Mouse (Mus musculus) retina, postnatal 7 days (tissue): ENCODE measurements around the gene Hmbs.
"Not testable (repeated sequence)": the region's sequence is repeated elsewhere in the genome, so short reads cannot be mapped to it uniquely, and the experiment has no call there.

Experiments used
- DNase-seq: peaks from one replicate; pipeline ENCODE4 v3.0.0-alpha.2; 2012; ENCODE audit warnings: low read depth, low spot score

Gene Hmbs

DNA sequence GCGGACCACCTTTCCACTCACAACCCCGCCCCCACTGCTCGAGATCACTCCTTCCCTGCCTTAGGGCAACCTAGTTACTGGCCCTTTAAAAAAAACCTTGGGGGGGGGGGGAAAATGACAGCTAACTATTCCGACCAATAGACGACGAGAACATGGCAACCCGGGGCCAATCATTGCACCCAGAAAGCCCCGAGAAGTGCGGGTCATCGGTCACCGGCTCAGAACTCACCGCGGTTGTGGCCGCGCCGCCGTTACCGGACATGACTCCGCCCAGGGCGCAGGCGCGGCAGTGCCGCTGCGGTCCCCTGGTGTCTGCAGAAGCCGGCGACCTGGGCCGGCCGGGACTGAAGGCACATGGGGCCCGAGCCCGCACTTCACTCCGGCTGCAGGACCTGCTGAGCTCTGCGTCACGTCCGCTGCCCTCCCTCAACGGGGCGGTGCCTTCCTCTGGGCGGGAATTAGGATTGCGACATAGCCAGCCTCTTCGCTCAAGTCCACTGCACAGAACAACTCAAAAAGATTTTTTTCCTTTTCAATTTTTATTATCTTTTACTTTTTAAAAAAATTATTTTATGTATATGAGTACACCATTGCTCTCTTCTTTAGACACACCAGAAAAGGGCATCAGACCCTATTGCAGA is at the start of gene Hmbs:
Gene Hmbs, minus strand, starts transcription at position 448 of the 641 bp plus-strand sequence.
- DNase-seq, result peak; percentile 80

DNA sequence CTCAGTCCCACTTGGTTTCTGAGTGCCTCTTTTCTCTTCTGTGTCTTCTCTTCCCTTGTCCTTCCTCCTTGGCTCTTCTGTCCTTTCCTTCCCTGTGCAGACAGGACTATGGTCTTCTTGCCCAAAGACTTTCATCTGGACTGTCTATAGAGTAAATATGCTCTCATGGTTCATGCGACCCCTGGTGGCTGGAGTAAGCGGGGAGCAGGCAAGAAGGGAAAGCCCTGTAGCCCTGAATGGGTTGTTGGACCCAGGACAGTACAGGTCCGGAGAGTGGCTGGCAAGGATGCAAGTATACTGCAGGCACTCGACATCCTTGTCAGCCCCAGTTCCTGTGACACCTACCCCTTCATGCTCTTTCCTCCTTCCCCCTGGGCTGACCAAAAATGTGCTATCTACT is 47.4 kb upstream of the Hmbs start:
- DNase-seq, result peak; percentile 68

DNA sequence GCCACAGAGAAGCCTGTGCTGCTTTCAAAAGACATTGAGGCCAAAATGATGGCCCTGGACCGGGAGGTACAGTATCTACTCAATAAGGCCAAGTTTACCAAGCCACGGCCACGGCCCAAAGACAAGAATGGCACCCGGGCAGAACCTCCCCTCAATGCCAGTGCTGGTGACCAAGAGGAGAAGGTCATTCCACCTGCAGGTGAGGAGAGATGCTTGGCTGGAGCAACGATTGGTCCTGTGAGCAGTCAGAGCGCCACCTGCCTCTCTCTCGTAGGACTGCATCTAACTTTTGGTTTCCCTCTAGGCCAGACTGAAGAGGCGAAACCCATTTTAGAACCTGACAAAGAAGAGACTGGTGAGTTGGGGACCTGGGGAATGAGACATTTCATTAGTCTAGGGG is 45.2 kb upstream of the Hmbs start:
- DNase-seq, result no peak

DNA sequence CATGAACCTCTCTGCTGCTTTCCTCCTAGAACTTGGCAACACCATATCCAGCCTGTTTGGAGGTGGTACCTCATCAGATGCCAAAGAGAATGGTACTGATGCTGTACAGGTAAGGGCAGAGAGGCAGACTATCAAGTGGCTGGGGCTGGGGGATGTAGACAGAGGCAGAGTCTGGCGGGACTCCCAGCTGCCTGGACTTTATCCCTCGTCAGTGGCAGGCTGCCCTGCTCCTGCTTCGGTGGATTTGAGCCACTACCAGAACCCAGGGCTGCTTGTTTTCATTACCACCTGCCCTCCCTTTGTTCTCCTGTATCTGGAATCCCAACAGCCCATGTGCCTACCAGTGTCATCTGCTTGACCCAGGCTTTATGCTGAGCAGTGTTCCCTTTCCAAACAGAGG is 43.2 kb upstream of the Hmbs start:
- no peak for DNase-seq

DNA sequence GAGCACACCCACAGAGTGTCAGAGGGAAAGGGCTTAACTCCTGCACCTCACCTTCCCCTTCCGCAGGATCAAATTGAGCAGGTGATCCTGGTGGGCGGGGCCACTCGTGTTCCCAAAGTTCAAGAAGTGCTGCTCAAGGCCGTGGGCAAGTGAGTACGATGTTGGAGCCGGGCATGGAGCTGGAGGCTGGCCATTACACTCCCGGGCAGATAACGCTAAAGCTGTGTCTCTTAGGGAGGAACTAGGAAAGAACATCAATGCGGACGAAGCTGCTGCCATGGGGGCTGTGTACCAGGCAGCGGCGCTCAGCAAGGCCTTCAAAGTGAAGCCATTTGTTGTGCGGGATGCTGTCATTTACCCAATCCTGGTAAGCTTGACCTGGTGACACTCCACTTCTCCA is 40.6 kb upstream of the Hmbs start:
- no peak for DNase-seq

DNA sequence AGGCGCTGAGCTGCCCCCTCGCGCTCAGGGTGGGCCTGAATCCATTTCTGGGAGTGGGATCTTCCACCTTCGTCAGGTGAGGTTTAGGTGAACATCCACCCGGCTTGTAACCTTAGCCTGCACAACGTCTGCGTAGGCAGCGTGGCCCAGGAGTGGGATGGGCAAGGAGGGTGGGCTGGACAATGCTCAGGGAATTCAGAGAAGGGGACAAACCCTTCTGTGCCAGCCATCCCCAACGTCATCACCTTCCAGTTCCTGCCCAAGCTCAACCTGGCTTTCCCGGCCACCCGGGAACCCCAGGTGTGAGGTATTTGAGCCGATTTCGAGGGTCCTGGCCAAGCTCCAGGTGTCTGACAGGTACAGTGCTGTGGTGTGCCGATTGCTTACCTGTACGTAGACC is 35.8 kb upstream of the Hmbs start:
- no peak for DNase-seq

DNA sequence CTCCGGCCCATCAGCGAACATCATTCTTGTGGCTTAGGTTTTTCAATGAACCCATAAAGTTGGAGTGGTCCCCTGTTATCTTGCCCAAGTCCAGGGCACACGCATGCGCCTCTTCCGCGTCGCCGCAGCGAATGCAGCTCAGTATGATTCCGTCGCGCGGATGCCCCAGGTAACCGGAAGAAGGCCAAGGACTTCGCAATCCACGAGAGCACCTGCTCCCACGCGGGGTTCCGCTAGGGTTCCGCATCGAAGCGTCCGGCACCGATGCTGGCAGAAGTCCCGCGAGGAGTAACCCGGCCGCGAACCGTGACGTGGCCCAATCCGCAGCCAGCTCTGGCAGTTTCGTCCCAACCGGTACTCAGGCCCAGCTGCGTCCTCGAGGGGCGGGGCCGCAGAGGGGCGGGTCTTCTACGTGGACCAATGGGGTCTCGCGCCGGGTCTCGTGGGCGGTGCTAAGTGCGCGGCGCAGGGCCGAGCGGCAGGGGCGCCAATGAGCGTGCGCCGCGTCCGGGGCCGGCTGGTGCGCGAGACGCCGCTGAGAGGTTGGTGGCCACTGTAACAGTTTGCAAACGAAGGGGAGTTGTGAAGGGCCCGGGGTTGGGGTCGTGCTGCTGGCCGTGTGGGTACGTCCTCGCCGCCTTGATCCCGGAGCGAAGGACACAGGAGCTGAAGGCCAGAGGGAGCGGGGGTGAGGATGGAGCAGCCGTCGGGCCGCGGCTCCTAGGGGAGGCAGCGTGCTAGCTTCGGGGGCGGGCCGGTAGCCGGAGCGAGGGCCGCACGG is 35.2 kb upstream of the Hmbs start, which contains the start of gene Hyou1:
Gene Hyou1, plus strand, starts transcription at position 437 of the 781 bp plus-strand sequence.
- peak; percentile 96 for DNase-seq

DNA sequence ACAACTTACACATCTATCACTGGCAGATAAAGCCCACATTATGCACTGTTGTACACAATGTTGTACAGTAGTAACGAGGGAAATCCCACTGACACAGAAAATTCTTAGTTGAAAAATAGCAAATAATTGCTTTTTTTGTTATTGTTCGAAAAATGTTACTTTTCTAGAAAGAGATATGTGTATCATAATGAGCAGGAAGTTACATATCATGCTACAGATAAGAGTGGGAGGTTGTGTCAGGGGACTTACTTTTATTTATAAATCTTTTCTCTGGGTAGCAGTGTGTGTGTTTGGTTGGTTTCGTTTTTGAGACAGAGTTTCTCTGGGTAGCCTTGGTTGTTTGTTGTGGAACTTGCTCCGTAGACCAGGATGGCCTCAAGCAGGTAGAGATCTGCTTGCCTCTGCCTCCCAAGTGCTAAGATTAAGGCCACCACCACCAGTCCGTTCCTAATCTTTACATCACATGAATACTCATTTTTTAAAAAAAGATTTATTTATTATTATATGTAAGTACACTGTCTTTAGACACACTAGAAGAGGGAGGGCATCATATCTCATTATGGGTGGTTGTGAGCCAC is 34.2 kb upstream of the Hmbs start:
- DNase-seq, result no peak

DNA sequence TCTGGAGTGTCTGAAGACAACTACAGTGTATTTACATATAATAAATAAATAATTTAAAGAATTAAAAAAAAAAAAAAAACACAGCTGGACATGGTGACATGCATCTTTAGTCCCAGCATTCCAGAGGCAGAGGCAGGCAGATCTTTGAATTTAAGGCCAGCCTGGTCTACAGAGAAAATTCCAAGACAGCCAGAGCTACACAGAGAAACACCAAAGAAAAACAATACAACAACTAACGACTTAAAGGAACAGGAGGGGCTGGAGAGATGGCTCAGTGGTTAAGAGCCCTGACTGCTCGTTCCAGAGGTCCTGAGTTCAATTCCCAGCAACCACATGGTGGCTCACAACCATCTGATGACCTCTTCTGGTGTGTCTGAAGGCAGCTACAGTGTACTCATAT is 33.3 kb upstream of the Hmbs start:
- DNase-seq, result not testable (repeated sequence)

DNA sequence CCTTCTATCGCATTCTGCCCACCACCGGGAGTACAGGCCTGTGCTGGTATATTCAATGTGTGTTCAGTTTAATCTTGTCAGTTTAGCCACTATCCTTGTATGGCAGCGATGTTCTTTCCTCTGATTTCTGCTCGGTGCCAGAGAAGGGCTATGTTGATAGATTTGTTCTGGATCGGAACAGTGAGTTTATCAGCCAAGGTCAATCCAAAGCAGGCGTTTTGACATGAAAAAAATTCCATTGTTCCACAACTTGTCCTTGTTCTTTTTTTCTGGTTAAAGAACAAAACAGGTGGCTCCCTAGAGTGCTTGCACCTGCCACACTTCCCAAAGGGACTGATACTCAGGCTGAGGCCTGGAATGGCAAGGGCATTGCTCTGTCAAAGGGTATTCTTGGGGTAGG is 32.1 kb upstream of the Hmbs start:
- DNase-seq, result no peak

DNA sequence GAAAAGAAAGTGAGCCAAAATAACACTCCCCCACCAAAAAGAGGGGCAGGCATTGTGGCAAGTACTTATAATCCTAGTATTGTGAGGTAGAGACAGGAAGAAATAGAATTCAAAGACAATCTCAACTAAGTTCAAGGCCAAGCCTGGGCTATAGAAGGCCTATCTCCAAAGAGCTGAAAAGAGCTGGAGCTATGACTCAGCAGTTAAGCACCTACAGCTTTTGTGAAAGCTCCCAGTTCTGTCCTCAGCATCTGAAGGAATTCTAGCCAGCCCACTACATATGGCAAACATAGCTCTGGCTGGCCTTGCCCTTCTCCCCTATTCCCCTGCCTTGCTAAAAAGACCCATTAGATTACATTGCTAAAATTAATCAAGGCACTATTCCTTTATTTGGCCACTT is 29.4 kb upstream of the Hmbs start:
- no peak for DNase-seq

DNA sequence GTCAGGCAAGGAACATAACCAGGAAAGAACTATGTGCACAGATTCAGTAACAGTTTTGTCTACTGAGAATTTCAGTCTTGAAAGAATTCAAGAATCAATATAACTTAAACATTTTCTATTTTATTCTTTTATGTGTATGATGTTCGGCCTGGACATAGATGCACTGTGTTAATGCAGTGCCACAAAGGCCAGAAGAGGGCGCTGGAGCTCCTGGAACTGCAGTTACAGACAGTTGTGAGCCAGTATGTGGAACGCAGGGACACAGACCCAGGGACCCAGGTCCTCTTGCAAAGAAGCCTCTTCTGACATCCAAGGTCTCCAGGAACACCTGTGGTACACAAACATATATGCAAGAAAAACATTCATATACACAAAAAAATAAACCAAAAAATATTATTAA is 20.5 kb upstream of the Hmbs start:
- DNase-seq, result no peak

DNA sequence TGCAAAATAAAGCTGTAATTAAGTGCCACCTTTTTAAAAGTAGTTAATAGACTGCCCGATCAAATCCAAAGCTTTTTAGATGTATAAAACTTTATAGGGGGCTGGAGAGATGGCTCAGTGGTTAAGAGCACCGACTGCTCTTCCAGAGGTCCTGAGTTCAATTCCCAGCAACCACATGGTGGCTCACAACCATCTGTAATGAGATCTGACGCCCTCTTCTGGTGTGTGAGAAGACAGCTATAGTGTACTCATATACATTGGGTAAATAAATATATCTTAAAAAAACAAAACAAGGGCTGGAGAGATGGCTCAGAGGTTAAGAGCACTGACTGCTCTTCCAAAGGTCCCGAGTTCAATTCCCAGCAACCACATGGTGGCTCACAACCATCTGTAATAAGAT is 17.9 kb upstream of the Hmbs start:
- DNase-seq, result not testable (repeated sequence)

DNA sequence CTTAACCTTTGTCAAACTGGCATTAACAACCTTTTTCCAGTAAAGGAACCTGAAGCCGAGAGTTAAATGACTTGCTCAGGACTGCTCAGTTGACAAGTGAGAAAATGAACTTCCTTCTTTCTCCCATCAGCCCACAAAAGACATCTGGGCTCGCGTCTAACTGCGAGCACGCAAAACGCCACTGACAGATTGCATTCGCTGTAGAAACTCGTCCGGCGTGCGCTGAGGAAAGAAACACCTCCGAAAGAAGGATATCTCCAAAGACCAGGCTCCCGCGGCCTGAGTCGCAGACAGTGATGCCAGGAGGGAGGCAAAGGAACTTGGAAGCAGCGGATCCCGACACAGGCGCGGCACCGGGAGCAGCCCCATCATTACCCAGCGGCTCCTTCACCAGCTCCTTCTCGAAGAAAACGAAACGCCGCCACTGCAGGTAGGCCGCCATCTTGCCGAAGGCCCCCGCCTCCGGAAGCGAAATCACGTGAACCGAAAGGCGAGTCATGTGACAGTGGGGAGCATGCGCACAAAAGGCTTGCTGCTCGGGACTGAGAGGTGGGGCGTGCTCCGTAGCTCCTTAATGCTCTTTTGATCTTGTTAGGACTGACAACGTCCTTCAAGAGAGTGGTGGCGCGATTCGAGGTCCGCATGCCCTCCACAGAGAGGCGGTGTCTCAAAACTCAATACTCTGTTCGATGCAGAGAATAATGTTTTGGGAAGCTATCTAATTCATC is 17.3 kb upstream of the Hmbs start, which contains the start of gene Vps11:
Gene Vps11, minus strand, starts transcription at position 481 of the 728 bp plus-strand sequence.
- DNase-seq, result peak; percentile 94

DNA sequence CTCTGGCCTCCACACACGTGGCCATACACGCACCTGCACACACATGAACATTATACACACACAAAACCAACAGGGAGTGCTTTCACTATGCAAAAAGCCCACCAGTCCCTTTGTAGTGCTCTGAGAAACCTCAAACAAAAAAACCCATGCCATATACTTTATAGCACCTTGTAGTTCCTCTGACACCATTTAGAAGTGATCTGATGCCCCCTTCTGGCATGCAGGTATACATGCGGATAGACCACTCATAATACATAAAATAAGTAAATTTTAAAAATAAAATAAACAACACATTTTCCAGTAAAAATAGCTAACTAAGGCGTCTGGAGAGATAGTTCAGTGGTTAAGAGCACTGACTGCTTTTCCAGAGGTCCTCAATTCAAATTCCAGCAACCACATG is 13.2 kb upstream of the Hmbs start:
- no peak for DNase-seq

DNA sequence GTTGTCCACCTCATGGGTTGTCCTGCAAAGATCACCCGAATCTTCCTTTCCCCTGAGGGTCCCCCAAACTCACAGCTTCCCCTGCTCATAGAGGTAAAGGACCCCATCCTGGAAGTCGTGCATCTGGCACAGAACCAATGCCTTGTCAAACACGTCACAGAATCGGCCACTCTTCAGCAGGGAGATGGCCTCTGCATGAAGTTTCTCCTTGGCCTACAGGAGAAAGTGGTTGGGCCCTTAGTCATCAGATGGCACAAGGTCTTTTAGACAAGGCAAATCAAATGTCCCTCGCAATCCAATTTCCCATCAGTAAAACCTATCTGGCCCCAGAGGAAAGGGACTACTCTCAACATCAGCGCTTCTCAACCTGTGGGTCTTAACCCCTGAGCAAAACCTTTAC is 9.1 kb upstream of the Hmbs start:
- DNase-seq, result no peak

DNA sequence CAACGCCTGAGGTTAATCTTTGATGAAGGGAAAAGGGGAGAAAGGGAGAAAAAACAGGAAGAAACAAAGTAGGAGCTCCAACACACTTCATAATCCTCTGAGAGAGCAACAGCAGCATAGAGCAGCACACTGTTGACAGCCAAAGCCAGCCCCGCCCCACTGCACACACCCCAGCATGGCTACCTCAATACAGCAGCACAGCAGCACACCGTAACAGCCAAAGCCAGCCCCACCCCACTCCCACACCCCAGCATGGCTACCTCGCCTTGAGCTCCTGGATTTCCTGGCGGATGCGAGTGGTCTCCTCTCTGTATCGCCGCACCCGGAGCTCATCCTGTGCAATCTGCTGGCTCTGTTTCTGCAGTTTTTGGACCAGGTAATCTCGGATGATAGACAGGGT is 8.3 kb upstream of the Hmbs start:
- no peak for DNase-seq

DNA sequence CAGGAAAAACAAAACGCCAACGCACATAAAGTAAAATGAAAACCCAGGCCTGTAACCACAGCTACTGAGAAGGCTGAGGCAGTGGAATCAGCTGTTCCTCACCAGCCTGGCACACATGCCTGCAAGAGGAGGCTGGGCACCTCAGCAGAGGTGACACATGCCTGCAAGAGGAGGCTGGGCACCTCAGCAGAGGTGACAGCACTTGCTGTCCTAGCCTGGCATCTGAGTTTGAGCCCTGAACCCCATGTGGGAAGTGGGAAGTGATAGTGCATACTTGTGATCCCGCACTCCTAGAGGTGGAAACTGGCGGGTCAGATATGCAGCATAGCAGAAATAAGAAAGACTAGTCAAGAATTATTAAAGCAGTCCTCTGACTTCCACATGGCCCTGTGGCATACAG is 7.4 kb upstream of the Hmbs start:
- no peak for DNase-seq

DNA sequence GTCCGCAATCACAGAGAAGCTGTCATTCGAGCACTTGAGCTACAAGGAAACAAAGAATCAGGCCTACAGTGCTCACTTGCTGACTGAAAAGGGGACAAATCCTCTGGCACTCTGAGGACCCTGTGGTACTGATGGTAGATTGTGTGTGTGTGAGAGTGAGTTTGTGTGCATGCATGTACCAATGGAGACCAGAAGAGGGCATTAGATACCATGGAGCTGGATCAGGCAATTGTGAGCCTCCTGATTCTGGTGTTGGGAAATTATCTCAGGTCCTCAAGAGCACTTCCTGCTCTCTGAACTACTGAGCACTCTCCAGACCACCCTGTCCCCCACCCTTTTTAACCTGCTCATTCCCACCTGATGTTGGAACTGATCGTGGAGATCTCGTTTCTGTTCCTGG is 4.5 kb upstream of the Hmbs start:
- DNase-seq, result no peak

DNA sequence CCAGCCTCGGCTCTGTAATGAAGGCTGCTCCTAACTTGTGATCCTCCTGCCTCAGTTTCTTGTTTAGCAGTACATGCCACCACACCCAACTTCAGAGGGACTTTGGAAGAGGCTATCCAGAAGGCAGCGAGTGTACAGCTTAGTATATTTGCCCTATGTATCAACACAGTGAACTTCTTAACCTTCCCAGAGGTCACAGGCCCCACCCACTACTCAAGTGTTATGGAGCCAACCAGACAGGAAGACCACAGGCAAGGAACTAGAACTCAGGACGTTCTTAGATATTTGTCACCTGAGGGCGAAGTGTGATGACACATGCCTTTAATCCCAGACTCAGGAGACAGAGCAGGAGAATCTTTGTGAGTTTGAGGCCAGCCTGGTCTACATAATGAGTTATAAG is 3.6 kb upstream of the Hmbs start:
- DNase-seq, result no peak

DNA sequence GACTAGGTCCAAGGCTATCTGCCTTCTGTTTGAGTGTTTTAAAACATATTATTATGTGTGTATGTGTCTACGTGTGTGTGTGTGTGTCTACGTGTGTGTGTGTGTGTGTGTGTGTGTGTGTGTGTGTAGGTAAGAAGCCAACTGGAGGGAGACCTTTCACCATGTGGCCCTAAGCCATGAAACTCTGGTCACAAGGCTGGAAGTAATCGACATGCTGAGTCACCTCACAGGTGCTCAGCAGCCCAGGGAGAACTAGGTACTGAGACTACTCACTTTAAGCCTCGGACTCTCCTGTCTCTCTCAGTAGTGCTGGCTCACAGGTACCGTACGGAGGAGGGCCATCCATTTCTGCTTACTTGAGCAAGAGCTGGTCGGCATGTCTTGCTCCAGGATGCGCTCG is 3.1 kb upstream of the Hmbs start:
- DNase-seq, result no peak
